Mouse (Mus musculus) thymus, postnatal 14 days (tissue): ENCODE results near the gene Mlec.
"Not testable (repeated sequence)": the region's sequence is repeated elsewhere in the genome, so short reads cannot be mapped to it uniquely, and the experiment has no call there.

ENCODE experiments used
- DNase-seq: peaks from one replicate; pipeline ENCODE4 v3.0.0; 2021

Mlec gene

GRCm38 (mm10) chr5:115124690-115125089, 33.3 kb downstream of the Mlec start:
- DNase-seq, result peak; percentile 15

- DNase-seq, result no peak
These were observed 37.0 kb downstream of the Mlec start for GRCm38 (mm10) chr5:115120978-115121377.

GRCm38 (mm10) chr5:115118961-115119570, 38.9 kb downstream of the Mlec start, which contains the start of gene Acads:
Gene Acads (minus strand): TSS chr5:115119346.
- DNase-seq, result peak; percentile 94

- no peak for DNase-seq
These were observed 40.5 kb downstream of the Mlec start for GRCm38 (mm10) chr5:115117467-115117866.

- no peak for DNase-seq
These were observed 41.6 kb downstream of the Mlec start for GRCm38 (mm10) chr5:115116426-115116825.

GRCm38 (mm10) chr5:115114501-115114900, 43.5 kb downstream of the Mlec start:
- no peak for DNase-seq

GRCm38 (mm10) chr5:115113244-115113643, 44.7 kb downstream of the Mlec start:
- no peak for DNase-seq

GRCm38 (mm10) chr5:115111156-115111555, 46.8 kb downstream of the Mlec start:
- DNase-seq, result no peak

GRCm38 (mm10) chr5:115103253-115103652, 54.7 kb downstream of the Mlec start:
- DNase-seq, result not testable (repeated sequence)

GRCm38 (mm10) chr5:115102231-115102630, 55.7 kb downstream of the Mlec start:
- no peak for DNase-seq

- DNase-seq, result no peak
These were observed 57.5 kb downstream of the Mlec start for GRCm38 (mm10) chr5:115100473-115100872.

- no peak for DNase-seq
These were observed 58.0 kb downstream of the Mlec start for GRCm38 (mm10) chr5:115099991-115100390.

GRCm38 (mm10) chr5:115099530-115099929, 58.4 kb downstream of the Mlec start:
- no peak for DNase-seq

GRCm38 (mm10) chr5:115098195-115098594, 59.8 kb downstream of the Mlec start, which contains the start of gene Gm10401:
Gene Gm10401 (minus strand): TSS chr5:115098295.
- DNase-seq, result no peak
